Mouse (Mus musculus): ENCODE measurements around the gene 9030025P20Rik. TPM values are rescaled to one million over a fixed set of nuclear protein-coding genes. Genes with fewer than 3 reads are reported as not detected.
"Not testable (repeated sequence)": the region's sequence is repeated elsewhere in the genome, so short reads cannot be mapped to it uniquely, and the experiment has no call there.

9030025P20Rik gene
- polyA plus RNA-seq, 1 experiment = 5.7 TPM

DNA sequence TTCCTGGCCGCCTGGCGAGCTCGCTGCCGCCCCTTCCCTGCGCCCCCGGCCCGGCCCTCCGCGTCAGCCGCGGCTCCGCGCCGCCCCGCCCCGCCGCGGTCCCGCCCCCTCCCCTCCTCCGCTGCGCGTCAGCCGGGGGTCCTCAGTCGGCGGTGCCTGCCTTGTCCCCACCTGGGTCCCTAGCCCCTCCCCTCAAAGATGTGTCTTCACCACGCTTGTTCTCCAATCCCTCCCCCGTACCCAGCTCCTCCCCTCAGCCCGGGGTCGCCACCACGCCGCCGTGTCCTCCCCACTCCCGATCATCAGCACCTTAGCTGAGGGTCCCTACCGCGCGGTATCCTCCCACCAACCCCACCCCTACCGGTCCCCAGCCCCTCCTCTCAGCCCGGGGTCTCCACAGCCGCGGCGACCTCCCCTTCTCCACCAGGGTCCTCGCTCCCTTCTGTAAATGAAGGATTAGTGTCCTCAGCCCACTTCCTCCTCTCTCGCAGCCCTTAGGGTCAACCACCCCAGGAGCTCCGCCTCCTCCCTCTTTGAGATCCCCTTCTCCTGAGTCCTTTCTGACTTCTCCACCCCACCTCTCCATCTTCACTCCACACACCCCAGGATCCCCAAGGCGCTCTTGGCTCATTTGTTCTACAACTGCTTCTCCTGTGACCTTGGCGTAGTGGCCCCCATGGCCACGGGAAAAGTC lies 15.0 kb downstream of the 9030025P20Rik start:
- H3K79me2 ChIP-seq (ENCODE audit: control insufficient read depth, insufficient read depth); H3K27me3 ChIP-seq (ENCODE audit: control insufficient read depth, insufficient read depth, insufficient read length); H3ac ChIP-seq (ENCODE audit: control insufficient read depth, insufficient read length): not testable (repeated sequence)

DNA sequence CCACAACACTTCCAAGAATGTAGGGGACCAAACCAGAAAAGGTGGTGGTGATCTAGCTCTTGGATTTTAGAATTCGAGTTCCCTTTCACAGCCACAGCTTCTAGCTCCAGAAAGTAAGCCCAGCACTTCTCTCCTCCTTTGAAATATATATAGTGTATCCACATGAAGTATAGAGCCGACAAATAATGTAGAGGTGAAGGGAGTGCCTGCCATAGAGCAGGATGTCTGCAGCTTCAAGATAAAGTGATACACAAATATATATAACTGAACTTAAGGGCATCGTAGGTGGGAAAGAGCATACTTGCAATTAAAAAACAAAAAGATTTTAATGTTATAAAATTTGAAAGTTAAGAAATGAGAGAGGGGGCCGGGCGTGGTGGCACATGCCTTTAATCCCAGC lies 15.9 kb downstream of the 9030025P20Rik start:
- not testable (repeated sequence) for H3K4me3 ChIP-seq; H3K36me3 ChIP-seq (ENCODE audit: control insufficient read depth, insufficient read depth)

More for the DNA sequence above, 15.0 kb downstream of the 9030025P20Rik start:
- H3K4me2 ChIP-seq (ENCODE audit: low read depth); H3K36me3 ChIP-seq (ENCODE audit: control insufficient read depth, insufficient read depth); H3K4me3 ChIP-seq: not testable (repeated sequence)

DNA sequence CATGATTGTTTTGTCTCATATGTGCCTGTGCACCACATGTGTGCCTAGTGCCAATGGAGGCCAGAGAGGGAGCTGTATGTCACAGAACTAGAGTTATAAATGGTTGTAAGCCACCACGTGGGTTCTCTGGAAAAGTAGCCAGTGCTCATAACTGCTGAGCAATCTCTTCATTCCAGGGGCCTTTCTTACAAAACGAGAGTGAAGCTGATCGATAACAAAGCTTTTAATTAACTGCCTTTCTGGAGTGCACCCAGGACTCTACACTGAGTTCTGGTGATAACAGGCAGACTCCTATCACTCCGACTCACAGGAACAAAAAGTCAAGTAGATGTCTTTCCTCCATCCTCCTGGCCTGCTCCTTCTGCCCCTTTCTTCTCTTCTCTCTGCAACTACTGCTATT lies 21.8 kb downstream of the 9030025P20Rik start:
- not testable (repeated sequence) for H3K4me3 ChIP-seq; H3K27me3 ChIP-seq (ENCODE audit: control insufficient read depth, insufficient read depth, insufficient read length); H3K79me2 ChIP-seq (ENCODE audit: control insufficient read depth, insufficient read depth)

More for the DNA sequence above, 15.9 kb downstream of the 9030025P20Rik start:
- H3K27me3 ChIP-seq (ENCODE audit: control insufficient read depth, insufficient read depth, insufficient read length); H3K4me2 ChIP-seq (ENCODE audit: low read depth); H3K79me2 ChIP-seq (ENCODE audit: control insufficient read depth, insufficient read depth); H3ac ChIP-seq (ENCODE audit: control insufficient read depth, insufficient read length): not testable (repeated sequence)

DNA sequence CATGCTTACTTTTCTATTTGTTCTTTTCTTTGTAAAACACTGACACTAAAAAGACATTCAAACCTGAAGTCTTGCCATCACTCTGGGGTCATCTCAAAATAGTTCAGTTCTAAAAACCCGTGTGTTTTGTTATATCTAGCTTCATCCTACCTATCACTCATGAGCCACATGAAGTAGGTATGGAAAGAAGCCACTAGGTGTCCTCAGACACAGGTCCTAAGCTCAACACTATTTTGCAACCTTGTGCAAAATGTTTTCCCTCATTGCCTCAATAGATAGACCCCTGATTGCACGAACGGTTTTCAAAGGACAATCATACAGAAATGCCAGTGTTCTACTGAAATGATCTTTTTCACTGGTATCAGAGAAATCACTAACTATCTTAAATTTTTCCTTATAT lies 30.8 kb downstream of the 9030025P20Rik start:
- H3K4me3 ChIP-seq; H3K36me3 ChIP-seq (ENCODE audit: control insufficient read depth, insufficient read depth); H3K79me2 ChIP-seq (ENCODE audit: control insufficient read depth, insufficient read depth); H3K4me2 ChIP-seq (ENCODE audit: low read depth); H3ac ChIP-seq (ENCODE audit: control insufficient read depth, insufficient read length); H3K27me3 ChIP-seq (ENCODE audit: control insufficient read depth, insufficient read depth, insufficient read length): not testable (repeated sequence)

More for the DNA sequence above, 21.8 kb downstream of the 9030025P20Rik start:
- H3K4me2 ChIP-seq (ENCODE audit: low read depth); H3ac ChIP-seq (ENCODE audit: control insufficient read depth, insufficient read length); H3K36me3 ChIP-seq (ENCODE audit: control insufficient read depth, insufficient read depth): not testable (repeated sequence)

DNA sequence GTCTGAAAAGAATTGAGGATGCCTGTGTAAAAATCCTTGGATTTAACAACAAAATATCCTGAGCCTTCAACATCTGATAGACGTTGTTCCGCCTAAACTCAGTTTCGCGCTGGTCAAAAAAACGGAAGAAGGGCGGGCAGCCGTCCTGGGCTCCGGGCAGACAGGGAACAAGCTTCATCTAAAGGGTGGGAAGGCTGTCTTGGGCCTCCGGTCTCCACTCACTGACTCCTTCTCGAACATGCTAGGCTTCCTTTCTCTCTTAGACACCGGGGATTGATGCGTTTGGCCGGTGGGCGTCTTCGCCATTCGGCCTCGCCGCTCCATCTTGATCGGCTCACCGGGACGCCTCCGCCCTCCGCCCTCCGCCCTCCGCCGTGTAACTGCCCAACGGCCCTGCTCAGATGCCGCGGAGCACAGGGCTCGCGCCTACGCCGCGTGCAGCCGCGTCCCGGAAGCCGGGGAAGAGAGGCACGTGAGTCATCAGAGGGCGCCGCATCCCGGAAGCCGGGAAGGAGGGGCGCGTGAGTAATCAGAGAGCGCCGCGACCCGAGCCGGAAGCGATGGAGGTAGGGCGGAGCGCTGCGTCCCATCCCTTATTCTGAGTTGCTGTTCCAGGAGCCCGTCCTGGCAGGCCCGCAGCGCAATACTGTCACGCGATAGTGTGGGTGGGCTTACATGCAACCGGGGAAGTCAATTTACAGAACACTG lies 31.6 kb downstream of the 9030025P20Rik start, which contains the start of gene Gm3435:
Gene Gm3435, plus strand, starts transcription at position 471 of the 708 bp plus-strand sequence.
- not testable (repeated sequence) for H3K4me2 ChIP-seq (ENCODE audit: low read depth); H3K4me3 ChIP-seq; H3K36me3 ChIP-seq (ENCODE audit: control insufficient read depth, insufficient read depth); H3K27me3 ChIP-seq (ENCODE audit: control insufficient read depth, insufficient read depth, insufficient read length); H3K79me2 ChIP-seq (ENCODE audit: control insufficient read depth, insufficient read depth); H3ac ChIP-seq (ENCODE audit: control insufficient read depth, insufficient read length)

DNA sequence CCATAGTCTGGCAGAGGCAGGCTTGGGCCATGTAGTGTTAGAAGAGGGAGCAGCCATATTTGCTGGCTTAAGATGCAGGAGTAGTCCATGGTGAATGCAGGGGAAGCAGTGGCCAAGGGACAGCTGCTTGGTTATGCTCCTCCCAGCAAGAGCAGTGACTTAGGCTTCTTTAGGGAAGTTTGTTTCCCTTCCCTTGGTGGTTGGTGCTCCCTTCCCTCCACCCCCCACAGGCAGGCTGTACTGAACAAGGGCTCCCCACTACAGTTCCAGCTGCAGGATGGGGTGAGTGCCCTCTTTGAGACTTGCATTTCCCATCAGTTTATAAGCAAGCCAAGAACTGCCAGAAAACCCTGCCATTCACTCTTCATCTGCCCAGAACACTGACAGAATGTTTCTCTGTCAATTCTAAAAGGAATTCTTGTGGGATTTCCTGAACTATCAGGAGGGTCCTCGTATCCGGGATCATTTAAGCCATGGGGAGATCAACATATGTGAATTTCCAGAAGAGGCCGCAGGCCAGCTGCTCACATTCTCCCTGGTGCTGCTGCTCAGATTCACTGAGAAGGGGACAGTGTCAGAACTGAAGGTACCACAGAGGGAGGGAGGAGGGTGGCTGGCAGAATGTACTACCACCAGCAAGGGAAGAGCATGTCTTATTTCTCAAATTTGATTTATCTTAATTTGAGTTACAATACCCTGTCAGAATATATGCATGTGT lies 43.4 kb downstream of the 9030025P20Rik start:
- not testable (repeated sequence) for H3K27me3 ChIP-seq (ENCODE audit: control insufficient read depth, insufficient read depth, insufficient read length); H3K4me3 ChIP-seq; H3K4me2 ChIP-seq (ENCODE audit: low read depth); H3K36me3 ChIP-seq (ENCODE audit: control insufficient read depth, insufficient read depth); H3K79me2 ChIP-seq (ENCODE audit: control insufficient read depth, insufficient read depth); H3ac ChIP-seq (ENCODE audit: control insufficient read depth, insufficient read length)

DNA sequence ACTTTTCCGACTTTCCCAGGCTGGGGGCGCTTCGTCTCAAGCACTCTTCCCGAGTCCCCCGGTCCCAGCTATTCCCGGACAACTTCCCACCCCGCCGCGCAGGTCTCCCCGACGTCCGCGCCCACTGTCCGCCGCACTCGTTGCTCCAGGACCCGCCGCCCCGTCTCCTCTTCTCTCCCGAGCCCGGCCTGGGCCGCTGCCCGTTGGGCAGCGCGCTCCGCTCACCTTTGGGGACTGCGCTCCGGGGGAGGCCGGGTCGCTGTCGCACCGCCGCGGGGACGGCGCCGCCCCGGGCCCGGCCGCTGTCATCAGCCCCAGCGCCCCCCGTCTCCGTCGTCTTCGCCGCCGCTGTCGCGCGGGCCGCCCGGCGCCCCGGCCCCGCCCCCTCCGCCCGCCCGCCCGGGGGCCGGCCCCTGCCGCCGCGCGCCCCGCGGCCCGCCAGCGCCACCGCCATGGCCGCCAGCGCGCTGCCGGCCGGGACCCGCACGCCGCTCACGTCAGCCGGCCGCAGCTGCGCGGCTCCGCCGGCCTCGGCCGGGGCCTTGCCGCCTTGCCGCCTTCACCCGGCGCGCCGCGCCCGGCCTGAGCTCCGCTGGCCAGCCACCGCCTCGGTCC lies 45.7 kb downstream of the 9030025P20Rik start:
- not testable (repeated sequence) for H3K27me3 ChIP-seq (ENCODE audit: control insufficient read depth, insufficient read depth, insufficient read length); H3K79me2 ChIP-seq (ENCODE audit: control insufficient read depth, insufficient read depth); H3ac ChIP-seq (ENCODE audit: control insufficient read depth, insufficient read length); H3K36me3 ChIP-seq (ENCODE audit: control insufficient read depth, insufficient read depth); H3K4me3 ChIP-seq; H3K4me2 ChIP-seq (ENCODE audit: low read depth)

DNA sequence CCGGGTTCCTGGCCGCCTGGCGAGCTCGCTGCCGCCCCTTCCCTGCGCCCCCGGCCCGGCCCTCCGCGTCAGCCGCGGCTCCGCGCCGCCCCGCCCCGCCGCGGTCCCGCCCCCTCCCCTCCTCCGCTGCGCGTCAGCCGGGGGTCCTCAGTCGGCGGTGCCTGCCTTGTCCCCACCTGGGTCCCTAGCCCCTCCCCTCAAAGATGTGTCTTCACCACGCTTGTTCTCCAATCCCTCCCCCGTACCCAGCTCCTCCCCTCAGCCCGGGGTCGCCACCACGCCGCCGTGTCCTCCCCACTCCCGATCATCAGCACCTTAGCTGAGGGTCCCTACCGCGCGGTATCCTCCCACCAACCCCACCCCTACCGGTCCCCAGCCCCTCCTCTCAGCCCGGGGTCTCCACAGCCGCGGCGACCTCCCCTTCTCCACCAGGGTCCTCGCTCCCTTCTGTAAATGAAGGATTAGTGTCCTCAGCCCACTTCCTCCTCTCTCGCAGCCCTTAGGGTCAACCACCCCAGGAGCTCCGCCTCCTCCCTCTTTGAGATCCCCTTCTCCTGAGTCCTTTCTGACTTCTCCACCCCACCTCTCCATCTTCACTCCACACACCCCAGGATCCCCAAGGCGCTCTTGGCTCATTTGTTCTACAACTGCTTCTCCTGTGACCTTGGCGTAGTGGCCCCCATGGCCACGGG lies 46.4 kb downstream of the 9030025P20Rik start:
- H3K4me2 ChIP-seq (ENCODE audit: low read depth) = not testable (repeated sequence)

DNA sequence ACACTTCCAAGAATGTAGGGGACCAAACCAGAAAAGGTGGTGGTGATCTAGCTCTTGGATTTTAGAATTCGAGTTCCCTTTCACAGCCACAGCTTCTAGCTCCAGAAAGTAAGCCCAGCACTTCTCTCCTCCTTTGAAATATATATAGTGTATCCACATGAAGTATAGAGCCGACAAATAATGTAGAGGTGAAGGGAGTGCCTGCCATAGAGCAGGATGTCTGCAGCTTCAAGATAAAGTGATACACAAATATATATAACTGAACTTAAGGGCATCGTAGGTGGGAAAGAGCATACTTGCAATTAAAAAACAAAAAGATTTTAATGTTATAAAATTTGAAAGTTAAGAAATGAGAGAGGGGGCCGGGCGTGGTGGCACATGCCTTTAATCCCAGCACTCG lies 47.2 kb downstream of the 9030025P20Rik start:
- not testable (repeated sequence) for H3K4me3 ChIP-seq; H3K27me3 ChIP-seq (ENCODE audit: control insufficient read depth, insufficient read depth, insufficient read length); H3K4me2 ChIP-seq (ENCODE audit: low read depth); H3K79me2 ChIP-seq (ENCODE audit: control insufficient read depth, insufficient read depth); H3ac ChIP-seq (ENCODE audit: control insufficient read depth, insufficient read length); H3K36me3 ChIP-seq (ENCODE audit: control insufficient read depth, insufficient read depth)

More for the DNA sequence above, 46.4 kb downstream of the 9030025P20Rik start:
- H3K79me2 ChIP-seq (ENCODE audit: control insufficient read depth, insufficient read depth); H3K36me3 ChIP-seq (ENCODE audit: control insufficient read depth, insufficient read depth); H3K27me3 ChIP-seq (ENCODE audit: control insufficient read depth, insufficient read depth, insufficient read length); H3ac ChIP-seq (ENCODE audit: control insufficient read depth, insufficient read length); H3K4me3 ChIP-seq: not testable (repeated sequence)

DNA sequence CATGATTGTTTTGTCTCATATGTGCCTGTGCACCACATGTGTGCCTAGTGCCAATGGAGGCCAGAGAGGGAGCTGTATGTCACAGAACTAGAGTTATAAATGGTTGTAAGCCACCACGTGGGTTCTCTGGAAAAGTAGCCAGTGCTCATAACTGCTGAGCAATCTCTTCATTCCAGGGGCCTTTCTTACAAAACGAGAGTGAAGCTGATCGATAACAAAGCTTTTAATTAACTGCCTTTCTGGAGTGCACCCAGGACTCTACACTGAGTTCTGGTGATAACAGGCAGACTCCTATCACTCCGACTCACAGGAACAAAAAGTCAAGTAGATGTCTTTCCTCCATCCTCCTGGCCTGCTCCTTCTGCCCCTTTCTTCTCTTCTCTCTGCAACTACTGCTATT lies 53.1 kb downstream of the 9030025P20Rik start:
- H3K4me3 ChIP-seq; H3K27me3 ChIP-seq (ENCODE audit: control insufficient read depth, insufficient read depth, insufficient read length); H3ac ChIP-seq (ENCODE audit: control insufficient read depth, insufficient read length); H3K36me3 ChIP-seq (ENCODE audit: control insufficient read depth, insufficient read depth); H3K4me2 ChIP-seq (ENCODE audit: low read depth); H3K79me2 ChIP-seq (ENCODE audit: control insufficient read depth, insufficient read depth): not testable (repeated sequence)

DNA sequence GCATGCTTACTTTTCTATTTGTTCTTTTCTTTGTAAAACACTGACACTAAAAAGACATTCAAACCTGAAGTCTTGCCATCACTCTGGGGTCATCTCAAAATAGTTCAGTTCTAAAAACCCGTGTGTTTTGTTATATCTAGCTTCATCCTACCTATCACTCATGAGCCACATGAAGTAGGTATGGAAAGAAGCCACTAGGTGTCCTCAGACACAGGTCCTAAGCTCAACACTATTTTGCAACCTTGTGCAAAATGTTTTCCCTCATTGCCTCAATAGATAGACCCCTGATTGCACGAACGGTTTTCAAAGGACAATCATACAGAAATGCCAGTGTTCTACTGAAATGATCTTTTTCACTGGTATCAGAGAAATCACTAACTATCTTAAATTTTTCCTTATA lies 62.2 kb downstream of the 9030025P20Rik start:
- not testable (repeated sequence) for H3ac ChIP-seq (ENCODE audit: control insufficient read depth, insufficient read length); H3K79me2 ChIP-seq (ENCODE audit: control insufficient read depth, insufficient read depth); H3K4me3 ChIP-seq; H3K36me3 ChIP-seq (ENCODE audit: control insufficient read depth, insufficient read depth); H3K4me2 ChIP-seq (ENCODE audit: low read depth); H3K27me3 ChIP-seq (ENCODE audit: control insufficient read depth, insufficient read depth, insufficient read length)

All from myocyte (in vitro differentiated cells).